ENCODE assay signal across 14 mouse cellular contexts in genomic region chr14:40891506-40891905, GRCm38 (mm10). TPM values are rescaled to one million over a fixed set of nuclear protein-coding genes. Genes with fewer than 3 reads are reported as not detected.
"Had no signal": no experiment of that assay in that cellular context is flagged by ENCODE, and none has a peak within 500 bp of the region (broad histone marks: within the 10 kb centered on the region; RNA-seq: fewer than 3 reads in every experiment).

No protein-coding gene starts in this region.

- ATAC-seq: midbrain, embryonic 16.5 days had no signal

- H3K9ac ChIP-seq: limb, embryonic 13.5 days; liver, embryonic 14.5 days; midbrain, embryonic 12.5 days; neural tube, embryonic 13.5 days had no signal

- H3K9me3 ChIP-seq: limb, embryonic 13.5 days; midbrain, embryonic 12.5 days; neural tube, embryonic 13.5 days had no signal

- H3K27ac ChIP-seq: limb, embryonic 13.5 days; liver, embryonic 14.5 days; midbrain, embryonic 12.5 days; neural tube, embryonic 13.5 days had no signal

- H3K4me2 ChIP-seq: limb, embryonic 13.5 days; midbrain, embryonic 12.5 days; neural tube, embryonic 13.5 days had no signal

- DNase-seq: kidney, postnatal 10 days; left cerebral cortex, postnatal 4 days; lung, adult 18-20 months; retina, postnatal 1 day; right cerebral cortex, postnatal 4 days; spleen, adult 18-20 months; thymus, adult 2 months; thymus, postnatal 36 days had no signal

- H3K4me3 ChIP-seq: limb, embryonic 13.5 days; midbrain, embryonic 12.5 days; neural tube, embryonic 13.5 days had no signal

- H3K27me3 ChIP-seq: limb, embryonic 13.5 days; midbrain, embryonic 12.5 days; neural tube, embryonic 13.5 days had no signal

- H3K36me3 ChIP-seq: limb, embryonic 13.5 days; midbrain, embryonic 12.5 days; neural tube, embryonic 13.5 days had no signal

RNA-seq across cellular contexts. Expression of gene Sh2d4b, which starts 1.6 kb away (rescaled TPM):
- polyA plus RNA-seq: liver, adult 2 months had no signal
